Mouse (Mus musculus) right cerebral cortex, adult 18-20 months (tissue): Measurements from ENCODE around the gene Oprl1.
A peak's percentile ranks its signal among the peaks of the same experiment; 100 is the strongest.

Experiments used
- DNase-seq: peaks from one replicate; pipeline ENCODE4 v3.0.0; 2022; ENCODE audit warnings: mixed read lengths

The Oprl1 gene

DNA sequence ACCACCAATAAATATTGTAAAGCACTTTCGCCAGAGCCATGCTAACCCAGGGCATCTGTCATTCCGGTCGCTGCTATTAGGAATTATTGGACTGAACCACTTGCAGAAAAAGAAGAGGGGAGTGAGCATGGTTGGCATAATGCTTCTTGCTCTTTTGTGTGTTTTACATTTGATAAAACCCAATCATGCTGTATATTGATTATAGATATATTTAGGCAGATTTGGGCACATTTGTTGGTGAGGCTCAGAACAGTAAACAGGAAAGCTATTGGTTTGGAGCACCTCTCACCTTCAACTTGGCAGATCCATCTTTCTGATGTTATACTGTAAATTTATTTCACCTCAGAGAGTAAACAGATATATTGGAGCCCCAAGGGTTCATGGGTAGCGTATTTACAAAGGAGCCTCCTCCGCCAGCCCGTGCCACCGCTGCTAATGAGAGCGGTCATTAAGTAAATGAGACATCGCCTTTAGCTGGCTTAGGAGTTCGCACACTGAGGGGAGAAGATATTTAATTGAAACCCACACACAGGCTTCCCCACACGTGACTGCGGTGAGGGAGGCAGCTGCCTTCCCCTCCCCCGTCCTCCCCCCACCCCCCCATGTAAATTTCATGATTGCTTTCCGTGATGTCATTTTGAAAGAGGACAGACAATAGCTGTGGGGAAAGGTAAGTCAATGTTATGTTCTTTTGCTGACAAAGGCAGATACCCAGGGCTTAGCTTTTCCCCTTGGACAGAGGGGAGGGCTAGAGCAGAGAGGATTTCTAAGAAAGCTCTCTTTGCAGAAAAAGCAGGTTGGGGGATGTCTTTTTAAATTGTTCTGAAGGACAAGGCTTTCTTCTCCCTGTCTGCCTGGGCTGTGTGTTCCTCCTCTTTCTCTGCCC lies 52.1 kb downstream of the Oprl1 start:
- DNase-seq = peak; percentile 25

- DNase-seq = no peak
Measured at GRCm38 (mm10) chr2:181768451-181768850, 53.6 kb downstream of the Oprl1 start.

DNA sequence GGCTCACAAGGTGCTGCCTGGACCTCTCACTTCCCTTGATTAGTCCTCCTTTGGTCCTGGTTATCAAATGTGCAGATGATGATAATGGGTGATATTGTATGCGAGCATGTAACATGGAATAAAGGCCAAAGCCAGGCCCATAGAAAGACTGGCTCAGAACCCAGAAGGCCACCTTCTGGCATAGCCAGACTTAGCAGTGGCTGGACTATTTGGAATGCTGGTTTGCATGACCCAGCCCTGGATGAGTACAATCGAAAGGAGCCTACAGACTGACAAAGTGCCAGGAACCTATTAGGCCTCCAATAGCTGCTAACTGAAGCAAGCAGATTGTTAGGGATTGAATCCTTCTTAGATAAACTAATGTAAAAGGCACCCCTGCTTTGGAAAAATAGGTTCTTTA lies 54.6 kb downstream of the Oprl1 start:
- DNase-seq = no peak
